Mouse (Mus musculus) lung, postnatal 0 days (tissue): Measurements from ENCODE around the gene Ankrd23. TPM values are rescaled to one million over a fixed set of nuclear protein-coding genes. Genes with fewer than 3 reads are reported as not detected.

Source experiments
- ATAC-seq: fragments of 200-750 bp; cut with Nextera tagmentation; 2 replicates; pipeline ENCODE4 v1.8.0; 2017; ENCODE audit warnings: moderate library complexity
- DNase-seq: peaks from one replicate; pipeline ENCODE4 v3.0.0-alpha.2; 2016; ENCODE audit warnings: low spot score
- H3K27ac ChIP-seq: fragments of 300-500 bp; sonication (generic); 2 replicates; pipeline ENCODE4 v1.5.1; 2014; ENCODE audit warnings: antibody characterized with exemption, mild to moderate bottlenecking, low read length, mixed read lengths
- H3K27me3 ChIP-seq: fragments of 300-500 bp; sonication (generic); replicated peaks from 2 replicates; pipeline ENCODE4 v1.6.1; 2014; ENCODE audit warnings: low read length, mixed read lengths; ENCODE audit not compliant: insufficient read depth
- H3K36me3 ChIP-seq: fragments of 300-500 bp; sonication (generic); 2 replicates; pipeline ENCODE4 v1.6.1; 2014; ENCODE audit warnings: low read length, mixed read lengths; ENCODE audit not compliant: insufficient read depth
- H3K4me1 ChIP-seq: fragments of 300-500 bp; sonication (generic); 2 replicates; pipeline ENCODE4 v1.6.1; 2014; ENCODE audit warnings: antibody characterized with exemption, low read depth, low read length, mixed read lengths; ENCODE audit not compliant: insufficient read depth
- H3K4me2 ChIP-seq: fragments of 300-500 bp; sonication (generic); replicated peaks from 2 replicates; pipeline ENCODE4 v1.6.1; 2014; ENCODE audit warnings: low read depth, mild to moderate bottlenecking, low read length, moderate library complexity, mixed read lengths
- H3K4me3 ChIP-seq: fragments of 300-500 bp; sonication (generic); 2 replicates; pipeline ENCODE4 v1.5.1; 2014; ENCODE audit warnings: low read depth, low read length
- H3K9ac ChIP-seq: fragments of 300-500 bp; sonication (generic); replicated peaks from 2 replicates; pipeline ENCODE4 v1.6.1; 2014; ENCODE audit warnings: low read depth, mild to moderate bottlenecking
- H3K9me3 ChIP-seq: fragments of 300-500 bp; sonication (generic); 2 replicates; pipeline ENCODE4 v1.6.1; 2016; ENCODE audit warnings: low read length, mixed read lengths
- CTCF ChIP-seq: IDR thresholded peaks from 2 replicates; pipeline ENCODE4 v1.5.1; 2016; ENCODE audit warnings: antibody characterized with exemption, mild to moderate bottlenecking
- EP300 ChIP-seq: IDR thresholded peaks from 2 replicates; pipeline ENCODE4 v1.6.1; 2016; ENCODE audit warnings: antibody characterized with exemption, mild to moderate bottlenecking, control low read depth
- WGBS: fragments of 180-500 bp; shearing (Covaris S2); extraction: QIAGEN DNeasy Blood & Tissue Kit; methylation state at CpG from one replicate; pipeline ENCODE4 v1.1.7; 2014; 5-methylcytosine and 5-hydroxymethylcytosine counted together
- polyA plus RNA-seq: library from polyadenylated mRNA; unstranded; fragments of >200 nt; fragmentation: Nextera tagmentation; extraction: Ambion mirVana; gene quantifications from 2 replicates; pipeline ENCODE4 v1.2.1, GENCODE M21; 2015

Ankrd23 gene
- polyA plus RNA-seq, 1 experiment from 2014 or later, result 6.2 TPM

- H3K36me3 ChIP-seq, result peaks cover 12% of the 10 kb centered on the region; the same call in 1 of the 2 replicates
- H3K4me2 ChIP-seq, result no peak overlapping the region
- TF ChIP-seq EP300 (no peak), CTCF (no peak)
- H3K9me3 ChIP-seq, result no peaks in the 10 kb centered on the region
- ATAC-seq, result no peak
- no peak for DNase-seq
- H3K27ac ChIP-seq, result no peak overlapping the region
- 91% methylated on average over 4 of the region's 4 CpGs for WGBS
- H3K9ac ChIP-seq, result no peak overlapping the region
- H3K4me1 ChIP-seq, result peaks cover 5% of the 10 kb centered on the region; the same call in 1 of the 2 replicates
- H3K27me3 ChIP-seq, result no peaks in the 10 kb centered on the region
- H3K4me3 ChIP-seq, result no peak overlapping the region
Measured at GRCm38 (mm10) chr1:36529274-36529673, 7.4 kb downstream of the Ankrd23 start.

GRCm38 (mm10) chr1:36528351-36528750, 8.3 kb downstream of the Ankrd23 start:
- no peak for TF ChIP-seq EP300
- DNase-seq (peak; percentile 68), ATAC-seq (peak; percentile 25; the same call in 1 of the 2 replicates)
- no peak overlapping the region for H3K4me2 ChIP-seq
- no peak overlapping the region for H3K27ac ChIP-seq
- H3K4me3 ChIP-seq, result no peak overlapping the region
- no peaks in the 10 kb centered on the region for H3K27me3 ChIP-seq
- WGBS, result 9% methylated on average over 1 of the region's 1 CpGs
- H3K9me3 ChIP-seq, result no peaks in the 10 kb centered on the region
- H3K36me3 ChIP-seq, result peaks cover 15% of the 10 kb centered on the region; the same call in 1 of the 2 replicates
- H3K9ac ChIP-seq, result no peak overlapping the region
- no peaks in the 10 kb centered on the region; the same call in 1 of the 2 replicates for H3K4me1 ChIP-seq

GRCm38 (mm10) chr1:36526903-36527302, 9.8 kb downstream of the Ankrd23 start:
- no peak for ATAC-seq
- Histone ChIP-seq H3K27ac (no peak overlapping the region), H3K4me3 (no peak overlapping the region), H3K9ac (no peak overlapping the region), H3K4me1 (no peaks in the 10 kb centered on the region; the same call in 1 of the 2 replicates), H3K9me3 (no peaks in the 10 kb centered on the region), H3K27me3 (no peaks in the 10 kb centered on the region), H3K4me2 (no peak overlapping the region), H3K36me3 (peaks cover 29% of the 10 kb centered on the region; the same call in 1 of the 2 replicates)
- TF ChIP-seq EP300 (no peak), CTCF (no peak)
- no peak for DNase-seq
- 82% methylated on average over 10 of the region's 10 CpGs for WGBS

DNA sequence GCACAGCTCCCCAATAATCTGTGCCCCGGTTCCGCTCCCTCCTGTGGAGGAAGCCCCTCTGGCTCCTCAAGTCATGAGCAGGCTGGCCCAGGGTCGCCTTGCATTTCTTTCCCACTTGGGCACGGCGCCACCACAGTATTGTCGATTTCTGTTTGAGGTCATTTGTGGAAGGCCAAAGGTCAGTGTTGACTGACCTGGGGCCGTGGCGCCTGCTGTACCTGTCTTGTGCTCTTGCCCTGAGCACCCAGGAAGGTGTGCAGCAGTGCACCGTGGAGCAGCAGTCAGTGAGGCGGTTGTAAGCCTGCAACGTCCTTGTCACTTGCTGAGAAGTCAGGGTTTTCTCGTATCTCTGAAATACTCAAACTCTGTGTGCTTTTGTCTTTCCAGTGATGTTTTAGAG, 10.9 kb downstream of the Ankrd23 start:
- ATAC-seq (no peak), DNase-seq (no peak)
- Histone ChIP-seq H3K27ac (no peak overlapping the region), H3K9me3 (no peaks in the 10 kb centered on the region), H3K4me3 (no peak overlapping the region), H3K9ac (no peak overlapping the region), H3K4me1 (no peaks in the 10 kb centered on the region; the same call in 1 of the 2 replicates), H3K27me3 (no peaks in the 10 kb centered on the region), H3K4me2 (no peak overlapping the region), H3K36me3 (peaks cover 36% of the 10 kb centered on the region; the same call in 1 of the 2 replicates)
- TF ChIP-seq EP300, result no peak
- TF ChIP-seq CTCF, result no peak
- 88% methylated on average over 12 of the region's 12 CpGs for WGBS

- ATAC-seq (no peak), DNase-seq (no peak)
- H3K4me1 ChIP-seq, result no peaks in the 10 kb centered on the region
- H3K4me2 ChIP-seq, result no peak overlapping the region
- TF ChIP-seq CTCF (no peak), EP300 (no peak)
- no peaks in the 10 kb centered on the region for H3K9me3 ChIP-seq
- no peak overlapping the region for H3K4me3 ChIP-seq
- no peak overlapping the region for H3K9ac ChIP-seq
- H3K27me3 ChIP-seq, result no peaks in the 10 kb centered on the region
- no peak overlapping the region for H3K27ac ChIP-seq
- peaks cover 47% of the 10 kb centered on the region for H3K36me3 ChIP-seq
- 62% methylated on average over 5 of the region's 5 CpGs for WGBS
Measured at GRCm38 (mm10) chr1:36524058-36524457, 12.6 kb downstream of the Ankrd23 start.

GRCm38 (mm10) chr1:36523332-36524013, 13.2 kb downstream of the Ankrd23 start:
- WGBS, result 63% methylated on average over 9 of the region's 9 CpGs
- H3K27ac ChIP-seq, result no peak overlapping the region
- no peaks in the 10 kb centered on the region for H3K27me3 ChIP-seq
- no peak overlapping the region for H3K9ac ChIP-seq
- no peak overlapping the region for H3K4me2 ChIP-seq
- no peaks in the 10 kb centered on the region for H3K4me1 ChIP-seq
- no peak for DNase-seq
- no peak overlapping the region for H3K4me3 ChIP-seq
- TF ChIP-seq EP300 (no peak), CTCF (no peak)
- peaks cover 47% of the 10 kb centered on the region for H3K36me3 ChIP-seq
- no peak for ATAC-seq
- H3K9me3 ChIP-seq, result no peaks in the 10 kb centered on the region
